Comparison of ENCODE assay signal across 10 mouse cellular contexts in genomic region chr6:29432676-29433037, GRCm38 (mm10). TPM values are rescaled to one million over a fixed set of nuclear protein-coding genes. Genes with fewer than 3 reads are reported as not detected.
DNase-seq lines count a peak whose midpoint lies in the region; ATAC-seq and TF ChIP-seq lines count a peak whose summit lies in the region.
"Had no signal": no experiment of that assay in that cellular context is flagged by ENCODE, and none has a peak within 500 bp of the region (broad histone marks: within the 10 kb centered on the region; RNA-seq: fewer than 3 reads in every experiment).

No protein-coding gene starts in this region.

- no peak for DNase-seq in heart, embryonic 10.5 days (ENCODE audit: low spot score)
- no peak for DNase-seq in heart, postnatal 14 days
- DNase-seq in layer of hippocampus, adult 18-20 months (ENCODE audit: low spot score in 2 of 2) = no peak
- DNase-seq in gastrocnemius, adult 8-10 months (ENCODE audit: low spot score in 2 of 2) = no peak
- DNase-seq: lung, adult 18-20 months had no signal

- peak overlapping the region; percentile 60 for H3K9ac ChIP-seq in ES-Bruce4 (ENCODE audit: low read depth, poor library complexity, severe bottlenecking)
- H3K9ac ChIP-seq in hindbrain, embryonic 13.5 days = peak overlapping the region; percentile 68
- H3K9ac ChIP-seq in midbrain, embryonic 12.5 days (replicated peaks) = peak overlapping the region; percentile 43

- no peak for TF ChIP-seq EP300 in ES-Bruce4 (IDR thresholded peaks at IDR 0.05; ENCODE audit: insufficient read depth, low read depth, low read length)

- peaks cover 5% of the 10 kb centered on the region for H3K36me3 ChIP-seq in heart, embryonic 10.5 days
- H3K36me3 ChIP-seq in ES-Bruce4 (ENCODE audit: control insufficient read depth, insufficient read depth, low read length, poor library complexity, severe bottlenecking) = no peaks in the 10 kb centered on the region
- no peaks in the 10 kb centered on the region for H3K36me3 ChIP-seq in hindbrain, embryonic 13.5 days
- H3K36me3 ChIP-seq in midbrain, embryonic 12.5 days = no peaks in the 10 kb centered on the region

- no peaks in the 10 kb centered on the region for H3K9me3 ChIP-seq in heart, embryonic 10.5 days
- no peaks in the 10 kb centered on the region for H3K9me3 ChIP-seq in ES-Bruce4 (replicated peaks; ENCODE audit: control insufficient read depth, insufficient read depth, low read length, poor library complexity, severe bottlenecking)
- no peaks in the 10 kb centered on the region for H3K9me3 ChIP-seq in hindbrain, embryonic 13.5 days
- H3K9me3 ChIP-seq in midbrain, embryonic 12.5 days = no peaks in the 10 kb centered on the region

- H3K4me1 ChIP-seq in heart, embryonic 10.5 days = peaks cover 74% of the 10 kb centered on the region
- peaks cover 8% of the 10 kb centered on the region for H3K4me1 ChIP-seq in ES-Bruce4 (ENCODE audit: control insufficient read depth, insufficient read depth, low read length)
- H3K4me1 ChIP-seq in hindbrain, embryonic 13.5 days (replicated peaks) = peaks cover 60% of the 10 kb centered on the region
- peaks cover 47% of the 10 kb centered on the region for H3K4me1 ChIP-seq in midbrain, embryonic 12.5 days

- H3K27me3 ChIP-seq in heart, embryonic 10.5 days (ENCODE audit: insufficient read depth, poor library complexity, severe bottlenecking) = peaks cover 28% of the 10 kb centered on the region
- H3K27me3 ChIP-seq in ES-Bruce4 (ENCODE audit: control insufficient read depth, insufficient read depth, low read length, poor library complexity, severe bottlenecking) = peaks cover 2% of the 10 kb centered on the region; the same call in 1 of the 2 replicates
- H3K27me3 ChIP-seq in hindbrain, embryonic 13.5 days = peaks cover 52% of the 10 kb centered on the region
- H3K27me3 ChIP-seq in midbrain, embryonic 12.5 days = peaks cover 61% of the 10 kb centered on the region

- TF ChIP-seq CTCF in ES-Bruce4 (IDR thresholded peaks at IDR 0.05; ENCODE audit: low read depth, low read length) = no peak

- intact Hi-C loops in heart, postnatal 14 days (cut with DNase I) = loop anchor here (5.0 kb wide), 1 partner anchor 85 kb away; the partner anchor contains the start of gene Calu

- peak overlapping the region; percentile 74 for H3K4me3 ChIP-seq in heart, embryonic 10.5 days
- H3K4me3 ChIP-seq in ES-Bruce4 (ENCODE audit: low read depth, low read length) = no peak overlapping the region
- peak overlapping the region; percentile 47 for H3K4me3 ChIP-seq in hindbrain, embryonic 13.5 days
- peak overlapping the region; percentile 47 for H3K4me3 ChIP-seq in midbrain, embryonic 12.5 days

- no peak for TF ChIP-seq POLR2A in ES-Bruce4 (IDR thresholded peaks at IDR 0.05; ENCODE audit: insufficient read depth, low read length)

- peak overlapping the region; percentile 75 for H3K4me2 ChIP-seq in hindbrain, embryonic 13.5 days
- peak overlapping the region; percentile 85 for H3K4me2 ChIP-seq in midbrain, embryonic 12.5 days (replicated peaks)

- no peak for ATAC-seq in hindbrain, embryonic 13.5 days (ENCODE audit: low FRiP score)
- ATAC-seq in midbrain, embryonic 12.5 days (ENCODE audit: low FRiP score, low read depth) = no peak
- ATAC-seq in monocyte, adult 5-6 weeks (replicated peaks; ENCODE audit: insufficient number of reproducible peaks, low FRiP score, low TSS enrichment, poor library complexity, severe bottlenecking) = no peak

- H3K27ac ChIP-seq in heart, embryonic 10.5 days = peak overlapping the region; percentile 93
- H3K27ac ChIP-seq in ES-Bruce4 (ENCODE audit: insufficient read depth, low read length) = no peak overlapping the region
- H3K27ac ChIP-seq in hindbrain, embryonic 13.5 days = no peak overlapping the region
- H3K27ac ChIP-seq in midbrain, embryonic 12.5 days (replicated peaks) = no peak overlapping the region

RNA-seq across cellular contexts. Expression of gene Flnc, which starts 0.4 kb away (rescaled TPM):
- polyA plus RNA-seq in heart, embryonic 10.5 days (2016; fragmentation: Nextera tagmentation; extraction: Ambion mirVana) = 40.2 and 83.3 TPM in 2 replicates
- 100 to 1,000 TPM; 146 to 175 TPM for total RNA-seq in heart, postnatal 14 days (2021)
- polyA plus RNA-seq in ES-Bruce4 (2011; ENCODE audit: insufficient read depth, insufficient read length, low read depth, missing spikeins) = 37.2 and 39.8 TPM in 2 replicates
- 5.0 and 5.8 TPM in 2 replicates for polyA plus RNA-seq in hindbrain, embryonic 13.5 days (2015; fragmentation: Nextera tagmentation; extraction: Ambion mirVana)
- 5.4 and 6.3 TPM in 2 replicates for polyA plus RNA-seq in midbrain, embryonic 12.5 days (2016; fragmentation: Nextera tagmentation; extraction: Ambion mirVana)
- 1 to 10 TPM; 1.5 to 1.6 TPM for total RNA-seq in layer of hippocampus, adult 18-20 months (2021)
- 100 to 1,000 TPM; 357 to 417 (median 381) TPM for total RNA-seq in gastrocnemius, adult 8-10 months (2022)
- not detected in 3 replicates for total RNA-seq in monocyte, adult 5-6 weeks (2017)

RNA-seq across cellular contexts. Expression of gene Atp6v1f, which starts 34.9 kb away (rescaled TPM):
- 214 and 228 TPM in 2 replicates for polyA plus RNA-seq in heart, embryonic 10.5 days (2016; fragmentation: Nextera tagmentation; extraction: Ambion mirVana)
- 100 to 1,000 TPM; 108 to 110 TPM for total RNA-seq in heart, postnatal 14 days (2021)
- polyA plus RNA-seq in ES-Bruce4 (2011; ENCODE audit: insufficient read depth, insufficient read length, low read depth, missing spikeins) = 142 and 143 TPM in 2 replicates
- polyA plus RNA-seq in hindbrain, embryonic 13.5 days (2015; fragmentation: Nextera tagmentation; extraction: Ambion mirVana) = 337 and 340 TPM in 2 replicates
- 210 and 211 TPM in 2 replicates for polyA plus RNA-seq in midbrain, embryonic 12.5 days (2016; fragmentation: Nextera tagmentation; extraction: Ambion mirVana)
- 100 to 1,000 TPM; 250 to 276 TPM for total RNA-seq in layer of hippocampus, adult 18-20 months (2021)
- 100 to 1,000 TPM; 116 to 127 (median 122) TPM for total RNA-seq in gastrocnemius, adult 8-10 months (2022)
- 216 to 361 TPM (median 337 TPM) in 3 replicates for total RNA-seq in monocyte, adult 5-6 weeks (2017)

RNA-seq across cellular contexts. Expression of gene Ccdc136, which starts 36.5 kb away (rescaled TPM):
- 23.4 and 30.3 TPM in 2 replicates for polyA plus RNA-seq in heart, embryonic 10.5 days (2016; fragmentation: Nextera tagmentation; extraction: Ambion mirVana)
- total RNA-seq in heart, postnatal 14 days (2021) = 1 to 10 TPM; 3.6 TPM
- 22.7 and 28.4 TPM in 2 replicates for polyA plus RNA-seq in ES-Bruce4 (2011; ENCODE audit: insufficient read depth, insufficient read length, low read depth, missing spikeins)
- polyA plus RNA-seq in hindbrain, embryonic 13.5 days (2015; fragmentation: Nextera tagmentation; extraction: Ambion mirVana) = 38.3 and 46.1 TPM in 2 replicates
- polyA plus RNA-seq in midbrain, embryonic 12.5 days (2016; fragmentation: Nextera tagmentation; extraction: Ambion mirVana) = 27.2 and 32.9 TPM in 2 replicates
- 10 to 100 TPM; 62.1 to 75.9 TPM for total RNA-seq in layer of hippocampus, adult 18-20 months (2021)
- total RNA-seq in gastrocnemius, adult 8-10 months (2022) = 10 to 100 TPM in 2 of 4 experiments, 1 to 10 TPM in 2; 9.0 to 12.0 (median 10.2) TPM
- 0.49 to 0.96 TPM (median 0.67 TPM) in 3 replicates for total RNA-seq in monocyte, adult 5-6 weeks (2017)

RNA-seq across cellular contexts. Expression of gene Atp6v1fnb, which starts 38.6 kb away (rescaled TPM):
- not detected in 2 replicates for polyA plus RNA-seq in heart, embryonic 10.5 days (2016; fragmentation: Nextera tagmentation; extraction: Ambion mirVana)
- not detected for total RNA-seq in heart, postnatal 14 days (2021)
- polyA plus RNA-seq in ES-Bruce4 (2011; ENCODE audit: insufficient read depth, insufficient read length, low read depth, missing spikeins) = 0.90 and 1.0 TPM in 2 replicates
- 0.57 and 1.0 TPM in 2 replicates for polyA plus RNA-seq in hindbrain, embryonic 13.5 days (2015; fragmentation: Nextera tagmentation; extraction: Ambion mirVana)
- not detected in 2 replicates for polyA plus RNA-seq in midbrain, embryonic 12.5 days (2016; fragmentation: Nextera tagmentation; extraction: Ambion mirVana)
- 1 to 10 TPM in 1 of 2 experiments, under 1 TPM in 1; 0.67 to 1.2 TPM for total RNA-seq in layer of hippocampus, adult 18-20 months (2021)
- not detected for total RNA-seq in gastrocnemius, adult 8-10 months (2022)
- 0.78 TPM in 1 of 3 replicates, not detected in the others for total RNA-seq in monocyte, adult 5-6 weeks (2017)
- polyA plus RNA-seq: spleen, adult 2 months had no signal

RNA-seq across cellular contexts. Expression of gene Opn1sw, which starts 44.4 kb away (rescaled TPM):
- 0.11 and 0.37 TPM in 2 replicates for polyA plus RNA-seq in heart, embryonic 10.5 days (2016; fragmentation: Nextera tagmentation; extraction: Ambion mirVana)
- total RNA-seq in heart, postnatal 14 days (2021) = not detected
- not detected in 2 replicates for polyA plus RNA-seq in ES-Bruce4 (2011; ENCODE audit: insufficient read depth, insufficient read length, low read depth, missing spikeins)
- polyA plus RNA-seq in hindbrain, embryonic 13.5 days (2015; fragmentation: Nextera tagmentation; extraction: Ambion mirVana) = 0.26 and 0.32 TPM in 2 replicates
- 0.13 and 0.35 TPM in 2 replicates for polyA plus RNA-seq in midbrain, embryonic 12.5 days (2016; fragmentation: Nextera tagmentation; extraction: Ambion mirVana)
- total RNA-seq in layer of hippocampus, adult 18-20 months (2021) = not detected
- total RNA-seq in gastrocnemius, adult 8-10 months (2022) = under 1 TPM in 3 of 4 experiments, not detected in 1; 0.24 to 0.43 (median 0.31) TPM
- total RNA-seq in monocyte, adult 5-6 weeks (2017) = not detected in 3 replicates
- polyA plus RNA-seq: spleen, adult 2 months had no signal

Comparison
In these comparisons a context has a peak if more than half of its experiments do, and no peak if none do; other contexts are left out.
1. RNA of gene Flnc, which starts 0.4 kb away (total RNA-seq): 357 to 417 TPM in gastrocnemius, adult 8-10 months and 146 to 175 TPM in heart, postnatal 14 days; 1.5 to 1.6 TPM in layer of hippocampus, adult 18-20 months and not detected in monocyte, adult 5-6 weeks; every median in the first group is over 10 times any median in the second.
2. RNA of gene Ccdc136, which starts 36.5 kb away (total RNA-seq): 62.1 to 75.9 TPM in layer of hippocampus, adult 18-20 months; 9.0 to 12.0 TPM in gastrocnemius, adult 8-10 months, 3.6 TPM in heart, postnatal 14 days and 0.49 to 0.96 TPM in monocyte, adult 5-6 weeks; every median in the first group is over 4 times any median in the second.
3. Peak in every context shown above with its lines, with median percentiles within 50 percentile points of each other: H3K9ac ChIP-seq.